Mouse (Mus musculus) C2C12 (cell line): ENCODE data around the gene Prex1. TPM values are rescaled to one million over a fixed set of nuclear protein-coding genes. Genes with fewer than 3 reads are reported as not detected.

ENCODE experiments used
- H3K27me3 ChIP-seq: one replicate; pipeline ENCODE4 v1.6.1; 2011; ENCODE audit not compliant: control insufficient read depth, insufficient read depth, insufficient read length
- H3K36me3 ChIP-seq: one replicate; pipeline ENCODE4 v1.6.1; 2011; ENCODE audit not compliant: control insufficient read depth, insufficient read depth
- H3K4me3 ChIP-seq: one replicate; pipeline ENCODE4 v1.5.1; 2011; ENCODE audit warnings: mild to moderate bottlenecking, control low read depth; ENCODE audit not compliant: poor library complexity, insufficient read depth, severe bottlenecking
- H3K79me2 ChIP-seq: one replicate; pipeline ENCODE4 v1.6.1; 2011; ENCODE audit not compliant: control insufficient read depth, insufficient read depth
- H3K79me3 ChIP-seq: one replicate; pipeline ENCODE4 v1.6.1; 2011; ENCODE audit warnings: low read depth, control low read depth
- H3ac ChIP-seq: one replicate; pipeline ENCODE3; 2011; ENCODE audit warnings: low read depth; ENCODE audit not compliant: control insufficient read depth, insufficient read length
- CEBPB ChIP-seq: IDR thresholded peaks from one replicate; pipeline ENCODE4 v1.6.1; 2011; ENCODE audit warnings: low read depth, mild to moderate bottlenecking, control low read depth, moderate library complexity
- CTCF ChIP-seq: IDR thresholded peaks from one replicate; pipeline ENCODE4 v1.5.1; 2011; ENCODE audit not compliant: control insufficient read depth, insufficient read depth, insufficient read length
- FOSL1 ChIP-seq: IDR thresholded peaks from one replicate; pipeline ENCODE4 v1.8.0; 2011; ENCODE audit warnings: mild to moderate bottlenecking, low read length; ENCODE audit not compliant: poor library complexity, insufficient read depth, severe bottlenecking
- MAX ChIP-seq: IDR thresholded peaks from one replicate; pipeline ENCODE4 v1.6.1; 2011; ENCODE audit warnings: mild to moderate bottlenecking, control low read depth
- MYOD1 ChIP-seq: IDR thresholded peaks from one replicate; pipeline ENCODE4 v1.6.1; 2011; ENCODE audit warnings: low read depth; ENCODE audit not compliant: control insufficient read depth, insufficient read length
- MYOG ChIP-seq: IDR thresholded peaks from one replicate; pipeline ENCODE4 v1.6.1; 2011; ENCODE audit not compliant: control insufficient read depth, insufficient read length; ENCODE audit errors: extremely low read depth
- USF1 ChIP-seq: IDR thresholded peaks from one replicate; pipeline ENCODE4 v1.6.1; 2011; ENCODE audit warnings: low read depth, mild to moderate bottlenecking, control low read depth, moderate library complexity
- polyA plus RNA-seq: library from polyadenylated mRNA; unstranded; fragments of >200 nt; fragmentation: generic; extraction: Trizol; gene quantifications from one replicate; pipeline ENCODE4 v1.2.1, GENCODE M21; 2012; ENCODE audit warnings: missing spikeins

Prex1 gene
- polyA plus RNA-seq, 1 experiment = 0.16 TPM

- H3K79me2 ChIP-seq = no peaks in the 10 kb centered on the region
- H3ac ChIP-seq = no peak overlapping the region
- no peaks in the 10 kb centered on the region for H3K79me3 ChIP-seq
- TF ChIP-seq FOSL1 = no peak
- no peak for TF ChIP-seq MYOD1
- TF ChIP-seq CTCF = no peak
- TF ChIP-seq MAX = no peak
- TF ChIP-seq CEBPB = no peak
- H3K27me3 ChIP-seq = peaks cover 26% of the 10 kb centered on the region
- no peak overlapping the region for H3K4me3 ChIP-seq
- no peaks in the 10 kb centered on the region for H3K36me3 ChIP-seq
These were observed 91.6 kb downstream of the Prex1 start for GRCm38 (mm10) chr2:166622079-166622478.

- TF ChIP-seq USF1 = no peak
- TF ChIP-seq CTCF = no peak
- TF ChIP-seq MAX = no peak
- TF ChIP-seq MYOD1 = no peak
- TF ChIP-seq CEBPB = no peak
- no peak for TF ChIP-seq FOSL1
- TF ChIP-seq MYOG = no peak
- no peaks in the 10 kb centered on the region for H3K79me2 ChIP-seq
- peaks cover 28% of the 10 kb centered on the region for H3K27me3 ChIP-seq
- no peak overlapping the region for H3ac ChIP-seq
- no peaks in the 10 kb centered on the region for H3K79me3 ChIP-seq
- no peak overlapping the region for H3K4me3 ChIP-seq
- H3K36me3 ChIP-seq = no peaks in the 10 kb centered on the region
These were observed 92.8 kb downstream of the Prex1 start for GRCm38 (mm10) chr2:166620529-166621466.

- TF ChIP-seq CEBPB (no peak), MYOD1 (no peak), MAX (no peak), USF1 (no peak), CTCF (no peak), FOSL1 (no peak), MYOG (no peak)
- H3K27me3 ChIP-seq = peaks cover 25% of the 10 kb centered on the region
- no peak overlapping the region for H3ac ChIP-seq
- no peak overlapping the region for H3K4me3 ChIP-seq
- no peaks in the 10 kb centered on the region for H3K79me3 ChIP-seq
- H3K79me2 ChIP-seq = no peaks in the 10 kb centered on the region
- no peaks in the 10 kb centered on the region for H3K36me3 ChIP-seq
These were observed 93.6 kb downstream of the Prex1 start for GRCm38 (mm10) chr2:166619906-166620490.

- no peak overlapping the region for H3K4me3 ChIP-seq
- H3K27me3 ChIP-seq = peaks cover 23% of the 10 kb centered on the region
- no peaks in the 10 kb centered on the region for H3K79me2 ChIP-seq
- no peak overlapping the region for H3ac ChIP-seq
- no peaks in the 10 kb centered on the region for H3K79me3 ChIP-seq
- H3K36me3 ChIP-seq = no peaks in the 10 kb centered on the region
- TF ChIP-seq MAX = no peak
- no peak for TF ChIP-seq MYOD1
- TF ChIP-seq CEBPB = no peak
- TF ChIP-seq USF1 = no peak
These were observed 94.4 kb downstream of the Prex1 start for GRCm38 (mm10) chr2:166619270-166619669.

GRCm38 (mm10) chr2:166617706-166618105, 95.9 kb downstream of the Prex1 start:
- H3ac ChIP-seq = no peak overlapping the region
- H3K4me3 ChIP-seq = no peak overlapping the region
- no peaks in the 10 kb centered on the region for H3K79me2 ChIP-seq
- TF ChIP-seq CEBPB (no peak), MAX (no peak), CTCF (no peak), USF1 (no peak), MYOD1 (no peak), MYOG (no peak), FOSL1 (no peak)
- no peaks in the 10 kb centered on the region for H3K79me3 ChIP-seq
- H3K27me3 ChIP-seq = peaks cover 23% of the 10 kb centered on the region
- H3K36me3 ChIP-seq = no peaks in the 10 kb centered on the region
